Mouse (Mus musculus) heart, embryonic 12.5 days (tissue): ENCODE measurements around the gene Uimc1. TPM values are rescaled to one million over a fixed set of nuclear protein-coding genes. Genes with fewer than 3 reads are reported as not detected.
"Not testable (repeated sequence)": the region's sequence is repeated elsewhere in the genome, so short reads cannot be mapped to it uniquely, and the experiment has no call there.

ENCODE experiments used
- ATAC-seq: fragments of 200-750 bp; cut with Nextera tagmentation; 2 replicates; pipeline ENCODE4 v1.8.0; 2017; ENCODE audit warnings: moderate TSS enrichment, moderate library complexity; ENCODE audit not compliant: insufficient number of reproducible peaks, low FRiP score
- H3K27ac ChIP-seq: fragments of 300-500 bp; sonication (generic); 2 replicates; pipeline ENCODE4 v1.5.1; 2016; ENCODE audit warnings: mild to moderate bottlenecking, moderate library complexity; ENCODE audit not compliant: poor library complexity, severe bottlenecking
- H3K27me3 ChIP-seq: fragments of 300-500 bp; sonication (generic); replicated peaks from 2 replicates; pipeline ENCODE4 v1.6.1; 2016; ENCODE audit warnings: mild to moderate bottlenecking, moderate library complexity
- H3K36me3 ChIP-seq: fragments of 300-500 bp; sonication (generic); 2 replicates; pipeline ENCODE4 v1.6.1; 2016; ENCODE audit warnings: mild to moderate bottlenecking, moderate library complexity
- H3K4me1 ChIP-seq: fragments of 300-500 bp; sonication (generic); replicated peaks from 2 replicates; pipeline ENCODE4 v1.6.1; 2016; ENCODE audit warnings: mild to moderate bottlenecking
- H3K4me2 ChIP-seq: fragments of 300-500 bp; sonication (generic); 2 replicates; pipeline ENCODE4 v1.6.1; 2016; ENCODE audit warnings: mild to moderate bottlenecking, moderate library complexity
- H3K4me3 ChIP-seq: fragments of 300-500 bp; sonication (generic); 2 replicates; pipeline ENCODE4 v1.5.1; 2016; ENCODE audit warnings: mild to moderate bottlenecking
- H3K9ac ChIP-seq: fragments of 300-500 bp; sonication (generic); 2 replicates; pipeline ENCODE4 v1.6.1; 2016; ENCODE audit warnings: mild to moderate bottlenecking, moderate library complexity
- H3K9me3 ChIP-seq: fragments of 300-500 bp; sonication (generic); replicated peaks from 2 replicates; pipeline ENCODE4 v1.6.1; 2016; ENCODE audit warnings: mild to moderate bottlenecking, moderate library complexity
- WGBS: fragments of 180-500 bp; shearing (Covaris S2); methylation state at CpG from one replicate; pipeline ENCODE4 v1.1.7; 2016; 5-methylcytosine and 5-hydroxymethylcytosine counted together
- polyA plus RNA-seq: library from polyadenylated mRNA; unstranded; fragments of >200 nt; fragmentation: Nextera tagmentation; extraction: Ambion mirVana; gene quantifications from 2 replicates; pipeline ENCODE4 v1.2.1, GENCODE M21; 2016

Gene Uimc1
- polyA plus RNA-seq, 1 experiment from 2014 or later = 14.3 TPM

DNA sequence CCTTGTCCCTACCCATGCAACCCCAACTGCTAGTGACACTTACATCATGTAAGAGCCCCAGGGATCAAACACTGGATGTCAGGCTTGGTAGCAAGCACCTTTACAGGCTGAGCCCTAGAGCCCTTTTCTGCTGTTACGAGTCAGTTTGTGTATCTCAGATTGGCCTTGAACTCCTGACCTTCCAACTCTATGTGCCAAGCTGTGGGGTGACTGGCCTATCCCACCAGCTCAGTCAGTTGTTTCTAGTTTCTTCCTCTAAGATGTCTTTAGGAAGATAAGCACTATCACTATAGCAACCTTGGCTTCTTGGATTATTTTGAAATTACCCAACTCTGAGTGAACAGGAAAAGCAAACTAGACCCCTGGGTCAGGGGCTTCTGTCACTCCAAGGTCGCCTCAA, 3.3 kb upstream of the Uimc1 start:
- no peak overlapping the region for H3K27ac ChIP-seq
- no peak overlapping the region for H3K4me2 ChIP-seq
- H3K36me3 ChIP-seq = peaks cover 8% of the 10 kb centered on the region
- H3K9me3 ChIP-seq = no peaks in the 10 kb centered on the region
- H3K27me3 ChIP-seq = no peaks in the 10 kb centered on the region
- ATAC-seq = no peak
- 58% methylated on average over 2 of the region's 2 CpGs for WGBS
- no peak overlapping the region for H3K9ac ChIP-seq
- H3K4me1 ChIP-seq = peaks cover 30% of the 10 kb centered on the region
- H3K4me3 ChIP-seq = no peak overlapping the region

GRCm38 (mm10) chr13:55102366-55102765, 2.3 kb upstream of the Uimc1 start:
- Histone ChIP-seq H3K9ac (no peak overlapping the region), H3K4me2 (no peak overlapping the region), H3K27me3 (no peaks in the 10 kb centered on the region), H3K36me3 (no peaks in the 10 kb centered on the region), H3K4me1 (peaks cover 21% of the 10 kb centered on the region), H3K27ac (no peak overlapping the region), H3K4me3 (no peak overlapping the region), H3K9me3 (no peaks in the 10 kb centered on the region)
- WGBS = 94% methylated on average over 3 of the region's 3 CpGs
- ATAC-seq = no peak

GRCm38 (mm10) chr13:55101627-55102026, 1.5 kb upstream of the Uimc1 start:
- H3K9ac ChIP-seq = no peak overlapping the region
- 83% methylated on average over 11 of the region's 11 CpGs for WGBS
- H3K9me3 ChIP-seq = no peaks in the 10 kb centered on the region
- H3K4me3 ChIP-seq = no peak overlapping the region
- no peak overlapping the region for H3K4me2 ChIP-seq
- no peaks in the 10 kb centered on the region for H3K27me3 ChIP-seq
- H3K27ac ChIP-seq = no peak overlapping the region
- H3K4me1 ChIP-seq = peaks cover 13% of the 10 kb centered on the region
- ATAC-seq = no peak
- H3K36me3 ChIP-seq = no peaks in the 10 kb centered on the region

DNA sequence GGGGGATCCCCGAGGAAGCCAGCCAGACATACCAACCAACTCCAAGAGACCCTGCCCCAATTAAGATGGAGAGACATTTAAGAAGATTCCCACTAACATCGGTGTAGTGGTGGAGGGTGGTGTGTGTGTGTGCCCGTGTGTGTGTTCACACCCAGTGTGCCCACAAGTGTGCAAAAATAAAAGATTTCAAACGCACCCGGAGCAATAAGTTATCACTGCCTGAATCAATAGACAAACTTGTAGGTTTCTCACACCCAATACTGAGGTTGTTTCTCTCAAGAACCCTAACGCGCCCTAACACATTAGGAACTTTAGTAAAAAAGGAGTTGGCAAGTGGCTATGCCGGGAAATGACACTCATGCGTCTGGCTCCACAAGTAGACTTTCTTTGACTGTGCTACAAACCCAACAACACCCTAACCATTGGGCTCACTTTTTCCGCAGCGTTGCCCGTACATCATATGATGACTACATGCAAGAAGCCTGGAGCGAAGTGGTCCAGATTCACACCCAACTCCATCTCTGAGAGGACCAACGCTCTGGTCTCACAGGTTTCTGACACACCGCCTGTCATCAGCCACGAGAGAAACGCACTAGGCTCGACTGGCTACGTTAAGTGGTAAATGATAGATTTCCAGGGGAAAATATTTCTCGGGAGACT, 904 bp downstream of the Uimc1 start:
- Histone ChIP-seq H3K4me1 (peaks cover 6% of the 10 kb centered on the region), H3K36me3 (no peaks in the 10 kb centered on the region), H3K4me3 (peak overlapping the region; percentile 89), H3K27ac (peak overlapping the region; percentile 94; the same call in 1 of the 2 replicates), H3K27me3 (no peaks in the 10 kb centered on the region), H3K9me3 (no peaks in the 10 kb centered on the region), H3K4me2 (peak overlapping the region; percentile 74), H3K9ac (peak overlapping the region; percentile 97)
- no peak for ATAC-seq
- 30% methylated on average over 20 of the region's 20 CpGs for WGBS

DNA sequence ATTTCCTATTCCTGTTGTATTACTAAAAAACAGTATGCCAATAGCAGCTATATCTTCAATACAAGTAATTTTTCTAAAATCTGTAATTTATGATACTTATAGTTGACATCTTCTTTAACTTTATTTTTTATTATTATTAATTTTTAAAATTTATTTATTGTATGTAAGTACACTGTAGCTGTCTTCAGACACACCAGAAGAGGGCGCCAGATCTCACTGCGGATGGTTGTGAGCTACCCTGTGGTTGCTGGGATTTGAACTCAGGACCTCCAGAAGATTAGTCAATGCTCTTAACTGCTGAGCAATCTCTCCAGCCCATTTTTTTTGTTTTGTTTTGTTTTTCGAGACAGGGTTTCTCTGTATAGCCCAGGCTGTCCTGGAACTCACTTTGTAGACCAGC, 2.3 kb downstream of the Uimc1 start:
- H3K4me1 ChIP-seq, H3K4me2 ChIP-seq, H3K36me3 ChIP-seq, H3K27me3 ChIP-seq, H3K4me3 ChIP-seq, H3K9me3 ChIP-seq, H3K27ac ChIP-seq, ATAC-seq, H3K9ac ChIP-seq: not testable (repeated sequence)
- 88% methylated on average over 3 of the region's 3 CpGs for WGBS

- Histone ChIP-seq H3K4me3 (no peak overlapping the region), H3K9me3 (no peaks in the 10 kb centered on the region), H3K27ac (no peak overlapping the region), H3K4me2 (no peak overlapping the region), H3K27me3 (no peaks in the 10 kb centered on the region), H3K4me1 (no peaks in the 10 kb centered on the region), H3K36me3 (peaks cover 19% of the 10 kb centered on the region), H3K9ac (no peak overlapping the region)
- 75% methylated on average over 4 of the region's 4 CpGs for WGBS
- ATAC-seq = no peak
Observed at GRCm38 (mm10) chr13:55092588-55092987, 7.5 kb downstream of the Uimc1 start.

GRCm38 (mm10) chr13:55075597-55075996, 24.5 kb downstream of the Uimc1 start:
- Histone ChIP-seq H3K9me3 (no peaks in the 10 kb centered on the region), H3K4me3 (no peak overlapping the region), H3K27me3 (no peaks in the 10 kb centered on the region), H3K4me1 (no peaks in the 10 kb centered on the region), H3K36me3 (peaks cover 8% of the 10 kb centered on the region), H3K27ac (no peak overlapping the region), H3K9ac (no peak overlapping the region), H3K4me2 (no peak overlapping the region)
- WGBS = 59% methylated on average over 5 of the region's 5 CpGs
- no peak for ATAC-seq

GRCm38 (mm10) chr13:55071322-55071721, 28.8 kb downstream of the Uimc1 start:
- Histone ChIP-seq H3K4me2 (no peak overlapping the region), H3K9ac (no peak overlapping the region), H3K4me3 (no peak overlapping the region), H3K36me3 (peaks cover 8% of the 10 kb centered on the region), H3K27ac (no peak overlapping the region), H3K27me3 (no peaks in the 10 kb centered on the region), H3K9me3 (no peaks in the 10 kb centered on the region), H3K4me1 (no peaks in the 10 kb centered on the region)
- ATAC-seq = no peak
- 4% methylated on average over 3 of the region's 3 CpGs for WGBS

DNA sequence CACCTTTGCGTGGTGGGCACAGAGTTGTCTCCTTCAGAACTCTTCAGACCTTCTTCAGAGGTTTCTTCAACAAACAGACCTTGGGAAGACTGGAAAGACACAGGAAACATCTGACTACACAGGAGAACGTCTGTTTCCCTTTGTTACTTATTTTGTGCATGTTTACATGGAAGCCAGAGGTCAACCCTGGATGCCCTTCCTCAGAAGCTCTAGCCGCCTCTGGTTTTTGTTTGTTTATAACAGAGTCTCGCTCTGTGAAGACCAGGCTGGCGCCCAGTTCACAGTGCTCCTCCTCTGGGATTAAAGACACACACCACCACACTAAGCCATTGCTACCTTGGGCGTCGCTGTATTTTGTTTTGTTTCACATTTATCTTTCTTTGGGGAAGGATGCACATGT, 30.4 kb downstream of the Uimc1 start:
- 65% methylated on average over 7 of the region's 7 CpGs for WGBS
- no peaks in the 10 kb centered on the region for H3K9me3 ChIP-seq

GRCm38 (mm10) chr13:55063276-55063675, 36.8 kb downstream of the Uimc1 start:
- no peak overlapping the region for H3K4me3 ChIP-seq
- no peaks in the 10 kb centered on the region for H3K27me3 ChIP-seq
- WGBS = 47% methylated on average over 2 of the region's 2 CpGs
- H3K36me3 ChIP-seq = peaks cover under 1% of the 10 kb centered on the region; the same call in 1 of the 2 replicates
- H3K9me3 ChIP-seq = no peaks in the 10 kb centered on the region
- H3K4me2 ChIP-seq = no peak overlapping the region
- no peaks in the 10 kb centered on the region for H3K4me1 ChIP-seq
- no peak overlapping the region for H3K9ac ChIP-seq
- no peak for ATAC-seq
- H3K27ac ChIP-seq = no peak overlapping the region

More for the DNA sequence above, 30.4 kb downstream of the Uimc1 start:
- ATAC-seq = no peak
- no peak overlapping the region for H3K9ac ChIP-seq
- H3K4me3 ChIP-seq = no peak overlapping the region
- H3K36me3 ChIP-seq = no peaks in the 10 kb centered on the region
- no peaks in the 10 kb centered on the region for H3K4me1 ChIP-seq
- H3K4me2 ChIP-seq = no peak overlapping the region
- H3K27ac ChIP-seq = no peak overlapping the region
- no peaks in the 10 kb centered on the region for H3K27me3 ChIP-seq

- Histone ChIP-seq H3K27me3 (no peaks in the 10 kb centered on the region), H3K9me3 (no peaks in the 10 kb centered on the region), H3K36me3 (peaks cover 9% of the 10 kb centered on the region), H3K27ac (no peak overlapping the region), H3K9ac (no peak overlapping the region), H3K4me3 (no peak overlapping the region), H3K4me2 (no peak overlapping the region), H3K4me1 (no peaks in the 10 kb centered on the region)
- ATAC-seq = no peak
- 90% methylated on average over 2 of the region's 2 CpGs for WGBS
Observed at GRCm38 (mm10) chr13:55058042-55058441, 42.1 kb downstream of the Uimc1 start.

DNA sequence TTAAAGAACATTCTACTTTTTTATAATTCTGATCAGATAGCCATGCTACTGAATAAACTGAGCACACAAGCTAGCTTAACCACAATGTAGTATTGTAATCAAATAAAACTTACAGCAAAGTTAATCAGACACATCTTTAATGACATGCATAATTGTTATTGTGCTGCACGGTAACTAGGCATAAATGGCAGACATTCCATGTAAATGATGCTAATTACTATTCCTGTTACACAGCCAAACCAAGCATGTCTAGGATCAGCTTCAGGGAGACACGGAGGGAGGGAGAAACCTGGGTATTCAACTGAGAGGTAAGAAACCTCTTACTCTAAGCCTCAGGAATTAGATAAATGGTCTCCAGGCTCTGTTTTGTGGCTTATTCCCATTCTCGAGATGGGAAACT, 52.4 kb downstream of the Uimc1 start:
- no peak overlapping the region for H3K27ac ChIP-seq
- H3K27me3 ChIP-seq = no peaks in the 10 kb centered on the region
- no peak overlapping the region for H3K4me3 ChIP-seq
- no peak overlapping the region for H3K4me2 ChIP-seq
- peaks cover 18% of the 10 kb centered on the region for H3K36me3 ChIP-seq
- WGBS = 76% methylated on average over 3 of the region's 3 CpGs
- no peak overlapping the region for H3K9ac ChIP-seq
- no peaks in the 10 kb centered on the region for H3K4me1 ChIP-seq
- H3K9me3 ChIP-seq = no peaks in the 10 kb centered on the region
- ATAC-seq = no peak
